Mouse (Mus musculus) kidney, postnatal 10 days (tissue): ENCODE data around the gene Ccdc65.

Experiments
- DNase-seq: peaks from one replicate; pipeline ENCODE4 v3.0.0; 2021; ENCODE audit warnings: mixed read lengths

Gene Ccdc65

DNA sequence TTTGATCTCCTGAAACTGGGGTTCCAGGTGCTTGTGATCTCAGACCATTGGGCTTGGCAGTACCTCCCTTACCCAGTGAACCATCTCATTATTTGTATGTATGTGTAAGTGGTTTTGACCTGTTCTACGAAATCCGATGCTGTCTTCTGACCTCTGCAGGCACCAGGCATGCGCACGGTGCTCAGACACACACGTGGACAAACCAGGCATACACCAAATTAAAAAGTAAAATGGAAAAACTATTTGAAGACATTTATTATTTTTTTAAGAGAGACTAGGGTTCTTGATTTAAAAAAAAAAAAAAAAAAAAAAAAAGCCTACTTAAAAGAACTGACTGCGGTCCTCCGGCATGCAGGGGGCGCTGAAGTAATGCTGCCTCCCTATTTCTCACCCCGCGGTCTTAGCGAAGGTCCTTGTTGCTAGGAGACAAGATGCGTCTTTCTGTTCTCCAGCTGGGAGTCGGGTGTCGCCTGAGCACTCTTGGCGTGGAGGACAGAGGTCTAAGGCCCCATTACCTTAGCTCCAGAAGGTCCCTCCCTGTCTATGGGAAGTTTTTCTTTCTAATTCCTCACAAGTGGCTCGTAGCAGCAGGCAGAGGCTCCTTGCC lies at the start of gene Ccdc65:
Gene Ccdc65, plus strand, starts transcription at position 442 of the 607 bp plus-strand sequence.
- peak; percentile 93 for DNase-seq

DNA sequence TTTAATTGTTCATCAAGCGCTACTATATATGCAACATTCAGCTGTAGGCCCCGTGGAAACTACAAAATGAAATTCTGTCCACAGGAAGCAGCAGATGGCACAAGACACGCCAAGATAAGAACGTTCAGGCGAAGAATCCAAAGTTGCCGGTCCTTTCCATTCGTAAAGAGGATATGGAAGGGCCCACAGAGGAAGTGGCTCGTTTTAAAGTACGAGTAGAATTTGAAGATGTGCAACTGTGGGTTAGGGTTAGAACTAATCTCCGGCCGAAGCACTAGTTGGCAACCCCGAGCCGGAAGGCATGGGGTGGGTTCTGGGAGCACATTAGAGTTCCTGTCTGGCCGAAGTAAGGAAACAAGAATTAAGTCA lies 45.8 kb upstream of the Ccdc65 start:
- DNase-seq, result no peak

DNA sequence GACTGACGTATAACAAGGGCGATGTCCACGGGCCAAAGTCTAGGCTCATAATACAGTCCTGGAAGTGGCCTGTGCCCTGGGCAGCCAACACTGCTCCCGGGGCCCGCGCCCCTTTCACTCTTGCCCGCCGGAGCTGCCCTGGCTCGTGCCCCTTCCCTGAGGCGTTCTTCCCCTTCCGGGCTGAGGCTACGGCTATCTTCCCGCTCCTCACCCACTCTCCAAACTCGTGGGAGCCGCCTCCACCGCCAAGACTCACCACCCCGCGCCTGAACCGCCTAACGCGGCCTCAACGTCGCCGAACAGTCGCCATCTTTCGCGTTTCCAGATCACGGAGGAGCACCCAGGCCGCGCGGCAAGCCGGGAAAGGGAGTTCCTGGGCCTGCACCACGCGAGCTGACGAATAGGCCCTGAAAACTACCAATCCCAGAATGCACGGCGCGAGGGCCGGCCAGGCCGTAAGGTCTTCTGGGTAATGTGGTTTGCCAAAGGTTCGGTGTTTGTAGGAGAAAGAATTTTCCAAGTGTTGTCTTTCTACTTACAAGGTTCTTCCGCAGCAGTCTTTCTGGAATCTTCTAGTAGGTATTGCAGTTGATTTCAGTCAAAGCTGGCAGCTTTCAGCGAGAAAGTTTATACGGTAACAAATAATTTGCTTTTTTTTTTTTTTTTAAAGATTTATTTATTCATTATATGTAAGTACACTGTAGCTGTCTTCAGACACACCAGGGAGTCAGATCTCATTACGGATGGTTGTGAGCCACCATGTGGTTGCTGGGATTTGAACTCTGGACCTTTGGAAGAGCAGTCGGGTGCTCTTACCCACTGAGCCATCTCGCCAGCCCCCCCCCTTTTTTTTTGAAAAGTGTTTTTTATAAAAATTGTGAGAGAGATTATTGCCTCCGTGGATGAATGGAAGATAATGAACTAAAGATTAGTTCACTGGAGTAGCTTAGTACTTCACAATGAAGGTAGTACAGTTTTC lies 45.2 kb upstream of the Ccdc65 start, which contains the start of gene Ddx23:
Gene Ddx23, minus strand, starts transcription at position 328 of the 979 bp plus-strand sequence.
- DNase-seq, result peak; percentile 97

DNA sequence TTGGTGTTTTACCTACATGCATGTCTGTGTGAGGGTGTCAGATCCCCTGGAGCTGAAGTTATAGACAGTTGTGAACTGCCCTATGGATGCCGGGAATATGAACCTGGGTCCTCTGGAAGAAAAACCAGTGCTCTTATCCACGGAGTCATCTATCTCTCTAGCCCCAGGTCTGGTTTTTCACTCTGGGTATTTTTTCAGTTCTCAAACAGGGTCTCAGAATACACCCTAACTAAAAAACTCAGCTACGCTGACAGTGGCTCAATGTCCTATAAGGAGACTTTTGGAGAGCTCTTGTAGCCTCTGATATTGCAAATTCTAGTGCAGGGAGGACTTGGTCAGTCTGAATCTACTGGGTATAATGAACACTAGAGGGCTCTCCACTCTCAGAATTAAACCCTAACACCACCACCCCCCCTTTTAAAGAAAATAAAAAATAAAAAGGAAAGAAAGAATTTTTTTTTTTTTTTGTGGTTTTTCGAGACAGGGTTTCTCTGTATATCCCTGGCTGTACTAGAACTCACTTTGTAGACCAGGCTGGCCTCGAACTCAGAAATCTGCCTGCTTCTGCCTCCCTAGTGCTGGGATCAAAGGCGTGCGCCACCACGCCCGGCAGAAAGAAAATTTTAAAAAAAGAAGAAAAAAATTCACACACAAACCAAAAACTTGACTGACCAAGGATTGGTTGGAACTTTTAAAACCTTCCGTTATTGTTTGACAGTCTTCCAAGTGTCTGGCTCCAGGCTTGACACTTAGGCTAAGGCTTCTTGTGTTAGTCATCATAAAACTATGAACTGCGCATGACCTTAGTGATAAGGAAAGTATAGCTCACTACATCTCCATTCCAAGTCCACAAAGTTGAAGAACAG lies 43.7 kb upstream of the Ccdc65 start:
- no peak for DNase-seq

DNA sequence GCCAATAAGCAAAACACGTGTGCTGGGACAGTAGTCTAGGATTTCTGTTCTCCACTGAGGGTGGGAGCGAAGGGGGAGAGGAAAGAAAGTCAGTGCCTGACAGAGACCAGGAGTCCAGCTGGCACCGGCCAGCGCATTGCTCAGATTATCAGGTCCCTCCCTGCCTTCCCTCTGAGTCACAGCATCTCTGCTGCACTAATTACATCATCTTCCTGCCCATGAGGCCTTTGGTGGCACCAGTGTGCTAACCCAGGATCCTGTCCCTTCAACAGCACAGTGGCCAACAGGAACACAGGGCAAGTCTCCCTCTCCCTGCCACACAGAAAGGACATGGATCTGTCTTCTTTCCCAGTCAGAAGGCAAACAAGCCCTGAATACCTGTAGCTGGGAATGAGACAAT lies 35.4 kb upstream of the Ccdc65 start:
- DNase-seq, result no peak

DNA sequence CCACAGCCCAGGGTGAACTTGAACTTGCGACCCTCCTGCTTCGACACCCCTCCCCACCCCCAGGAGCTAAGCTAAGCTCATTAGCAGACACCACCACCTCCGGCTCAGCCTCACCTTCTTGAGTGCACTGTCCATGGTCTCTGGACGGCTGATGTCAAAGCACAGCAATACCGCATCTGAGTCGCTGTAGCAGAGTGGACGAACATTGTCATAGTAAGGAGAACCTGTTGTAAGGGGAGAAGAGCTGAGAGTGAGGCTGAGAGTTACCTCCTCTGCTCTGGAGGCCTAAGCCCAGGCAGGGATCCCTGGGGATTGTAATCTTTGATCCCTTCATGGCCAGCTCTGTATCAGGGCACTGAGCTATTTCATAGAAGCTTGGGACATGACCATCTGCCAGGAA lies 34.3 kb upstream of the Ccdc65 start:
- DNase-seq, result no peak

DNA sequence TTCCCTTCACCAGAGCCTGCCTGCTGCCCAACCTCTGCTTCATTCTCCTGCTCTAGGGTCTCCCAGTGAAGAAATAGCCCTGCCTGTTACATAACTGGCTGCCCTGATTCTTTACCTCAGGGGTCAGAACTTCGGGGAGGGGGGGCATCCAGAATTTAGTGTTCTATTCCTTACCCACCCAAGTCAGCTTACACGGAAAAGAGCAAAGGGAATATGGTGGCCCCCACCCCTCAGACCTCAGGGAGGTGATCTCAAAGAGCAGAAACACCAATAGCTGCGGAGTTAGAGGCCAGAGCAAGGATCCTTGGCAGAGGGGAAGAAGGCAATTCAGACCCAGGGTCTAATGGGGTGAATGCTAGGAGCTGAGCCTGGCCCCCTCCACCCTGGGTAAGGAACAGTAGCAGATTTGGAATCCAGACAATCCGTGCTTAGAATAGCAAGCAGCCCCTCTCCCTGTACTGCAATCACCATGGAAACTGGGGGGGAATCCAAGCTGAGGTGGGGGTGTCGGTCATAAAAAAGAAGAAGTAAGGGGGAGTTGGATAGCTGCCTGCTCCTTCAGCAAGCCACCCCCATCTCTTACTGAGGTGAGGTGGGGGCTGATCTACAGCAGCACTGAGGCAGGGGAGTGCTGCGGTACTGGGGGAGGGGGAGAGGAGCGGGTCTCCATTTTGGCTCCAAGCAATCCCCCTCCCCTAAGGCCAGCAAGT lies 33.6 kb upstream of the Ccdc65 start:
- DNase-seq, result no peak

DNA sequence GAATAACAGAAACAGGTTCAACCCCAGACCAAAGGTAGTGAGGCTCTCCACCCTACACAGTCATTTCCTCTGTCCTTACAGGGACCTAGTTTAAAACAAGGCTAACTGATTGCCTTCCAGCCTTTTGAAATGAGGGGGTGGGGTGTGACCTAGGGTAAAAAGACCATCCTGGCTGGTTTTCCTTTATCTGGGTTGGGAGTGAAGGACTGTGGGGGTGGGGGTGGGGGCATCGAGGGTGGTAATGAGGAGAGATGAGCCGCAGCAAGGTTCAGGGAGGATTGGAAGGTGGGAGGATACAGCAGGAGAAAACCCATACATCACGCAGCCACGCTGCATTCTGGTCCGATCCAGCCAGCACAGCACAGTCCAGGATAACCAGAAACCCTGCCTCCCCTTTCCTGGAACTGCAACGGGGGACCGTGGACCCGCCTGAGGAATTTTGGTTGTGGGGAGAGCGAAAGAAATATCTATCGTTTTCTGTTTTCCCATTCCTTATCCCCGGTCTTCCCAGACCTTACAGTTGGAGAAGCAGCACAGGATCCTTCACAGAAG lies 32.9 kb upstream of the Ccdc65 start:
- DNase-seq, result no peak

DNA sequence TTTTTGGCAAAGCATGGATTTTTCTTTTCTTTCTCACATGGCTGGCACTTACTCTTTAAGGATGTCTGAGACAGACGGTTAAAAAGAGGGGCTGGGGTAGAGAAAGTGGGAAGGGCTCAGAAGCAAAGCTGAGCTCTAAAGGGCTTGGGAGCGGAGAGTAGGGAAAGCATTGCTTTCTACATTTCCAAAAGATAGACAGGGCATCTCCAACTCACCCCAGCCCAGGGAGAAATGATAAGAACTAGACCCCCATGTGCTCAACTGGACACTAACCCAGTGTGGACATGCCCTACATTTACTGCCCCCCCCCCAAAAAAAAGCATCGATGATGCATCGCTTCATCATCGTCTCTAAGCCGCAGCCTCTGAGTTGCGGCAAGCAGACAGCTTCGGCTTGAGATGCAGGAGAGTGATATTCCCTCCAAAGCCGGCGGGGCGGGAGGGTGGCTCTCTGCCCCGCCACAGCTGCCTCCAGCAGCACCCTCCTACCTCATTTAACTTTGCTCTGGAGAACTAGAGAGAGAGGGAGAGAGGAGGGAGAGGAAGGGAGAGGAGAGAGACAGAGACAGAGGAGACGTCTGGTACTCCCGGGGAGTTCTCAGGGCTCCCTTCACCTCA lies 32.3 kb upstream of the Ccdc65 start:
- no peak for DNase-seq

DNA sequence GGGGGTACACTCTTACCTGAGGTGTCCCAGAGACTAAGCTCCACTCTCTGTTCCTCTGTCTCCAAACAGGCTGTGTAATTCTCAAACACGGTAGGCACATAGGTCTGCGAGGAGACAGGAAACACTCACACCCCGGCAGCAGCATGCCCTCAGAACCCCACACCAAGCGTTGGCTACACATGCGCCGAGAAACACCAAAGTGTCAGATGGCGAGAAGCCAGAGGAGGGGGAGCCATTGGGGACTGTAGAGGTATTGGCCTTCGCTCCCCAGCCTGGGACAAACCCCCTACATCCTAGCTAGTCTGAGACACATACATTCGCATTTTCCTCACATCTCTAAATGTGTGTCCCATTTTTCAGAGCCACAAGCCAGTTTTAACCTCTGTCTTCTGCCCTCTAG lies 31.5 kb upstream of the Ccdc65 start:
- peak; percentile 34 for DNase-seq

DNA sequence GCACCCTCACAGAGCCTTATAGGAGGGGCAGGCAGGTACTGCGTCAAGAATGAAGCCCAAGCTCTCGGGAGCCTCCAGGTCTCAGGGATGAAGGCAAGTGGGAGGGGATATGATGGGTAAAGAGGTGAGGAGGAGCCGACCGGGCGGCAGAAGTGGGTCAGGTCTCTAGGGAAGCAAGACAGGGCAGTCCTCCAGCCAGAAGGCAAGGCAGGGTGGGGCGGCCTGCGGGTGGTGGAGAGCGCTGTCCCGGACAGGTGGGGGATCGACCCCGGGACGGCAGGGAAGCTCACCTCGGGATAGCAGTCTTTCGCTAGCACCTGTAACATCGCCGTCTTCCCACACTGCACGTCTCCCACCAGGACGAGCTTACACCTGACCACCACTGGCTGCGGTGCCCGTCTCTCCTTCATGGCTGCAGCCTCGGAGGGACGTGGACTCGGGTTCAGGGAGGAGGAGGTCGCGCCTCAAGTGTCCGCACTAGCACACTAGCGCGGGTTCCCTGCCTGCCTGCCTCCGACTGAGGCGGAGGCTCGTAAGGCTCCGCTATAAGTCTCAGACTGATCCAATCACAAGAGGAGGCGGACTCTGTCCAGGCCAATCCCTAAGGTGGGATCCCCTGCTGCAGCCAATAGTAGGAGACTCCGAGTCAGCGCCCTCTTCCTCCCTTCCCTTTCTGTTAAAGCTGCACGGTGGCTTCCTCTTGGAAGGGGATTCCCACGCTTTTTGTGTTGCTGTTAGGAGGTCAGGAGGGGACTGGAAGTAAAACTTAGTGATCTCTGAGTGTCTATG lies 30.9 kb upstream of the Ccdc65 start, which contains the start of gene Rnd1:
Gene Rnd1, minus strand, starts transcription at position 522 of the 789 bp plus-strand sequence.
- DNase-seq, result peak; percentile 89

DNA sequence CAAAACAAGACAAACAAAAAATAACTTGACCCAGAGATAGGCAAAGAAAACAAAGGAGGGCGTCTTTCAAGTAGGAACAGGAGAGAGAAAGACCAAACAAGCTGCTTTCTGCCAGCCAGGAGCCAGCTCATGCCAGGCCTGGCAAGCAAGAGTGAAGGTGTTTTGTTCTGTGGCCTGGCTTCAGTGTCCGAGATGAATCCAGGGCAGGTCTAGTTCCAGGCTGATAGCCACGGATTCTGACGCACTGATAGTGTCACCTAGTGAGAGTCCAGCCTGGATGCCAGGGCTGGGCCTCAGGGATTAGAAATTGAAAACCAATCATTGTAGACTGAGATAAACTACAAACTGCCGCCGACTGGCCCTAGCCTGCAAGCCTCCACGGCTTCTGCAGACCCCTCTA lies 30.0 kb upstream of the Ccdc65 start:
- no peak for DNase-seq

DNA sequence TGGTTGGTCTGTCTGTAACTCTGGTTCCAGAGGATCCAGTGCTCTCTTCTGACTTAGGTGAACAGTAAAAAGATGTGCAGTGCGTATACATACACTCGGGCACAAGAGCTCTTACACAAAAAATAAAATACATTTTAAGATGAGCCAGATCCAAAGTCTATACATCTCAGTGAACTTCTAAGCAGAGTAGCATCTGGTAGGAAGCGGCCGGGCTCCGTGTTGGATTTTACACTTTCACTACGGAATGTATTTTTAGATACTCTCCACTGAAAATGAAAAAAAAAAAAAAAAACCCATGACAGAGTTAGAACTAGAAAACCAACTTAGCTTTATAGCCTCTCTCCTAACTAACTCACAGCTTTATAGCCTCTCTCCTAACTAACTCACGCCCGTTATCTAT lies 27.3 kb upstream of the Ccdc65 start:
- DNase-seq, result no peak

DNA sequence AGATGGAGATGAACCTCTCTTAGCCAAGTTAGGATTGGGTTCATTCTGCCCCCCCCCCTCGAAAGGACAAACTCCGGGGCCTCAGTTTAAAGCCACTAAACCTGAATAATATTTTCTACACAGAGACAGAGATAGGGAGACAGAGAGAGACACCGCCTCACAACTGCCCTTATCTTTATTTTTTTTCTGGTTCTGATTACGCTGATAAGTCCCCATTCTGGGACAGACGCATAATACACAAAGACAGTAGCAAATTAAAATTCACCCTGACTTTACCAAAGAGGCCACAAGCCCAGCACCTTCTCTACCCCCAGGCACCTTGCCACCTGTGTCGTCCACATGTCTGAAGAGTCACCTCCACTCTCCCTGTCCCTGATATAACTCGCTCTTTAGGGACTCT lies 26.4 kb upstream of the Ccdc65 start:
- no peak for DNase-seq

DNA sequence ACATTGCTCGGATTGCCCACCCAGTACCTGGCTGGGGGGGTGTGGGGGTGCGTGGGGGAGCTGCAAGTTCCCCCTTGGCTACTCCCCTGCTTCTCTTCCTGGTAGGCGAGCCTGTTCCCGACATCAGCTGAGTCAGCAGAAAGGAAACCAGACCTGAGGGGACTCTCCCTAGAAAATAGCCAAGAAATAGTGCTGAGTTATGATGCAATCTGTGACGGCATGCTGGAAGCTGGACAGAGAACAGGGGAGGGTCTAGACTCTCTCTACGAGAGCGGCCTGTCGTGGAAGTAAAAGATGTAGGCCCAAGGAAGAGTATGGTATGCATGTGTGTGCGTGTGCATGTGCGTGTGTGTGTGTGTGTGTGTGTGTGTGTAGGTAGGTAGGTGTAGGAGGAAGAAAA lies 24.8 kb upstream of the Ccdc65 start:
- DNase-seq, result no peak

DNA sequence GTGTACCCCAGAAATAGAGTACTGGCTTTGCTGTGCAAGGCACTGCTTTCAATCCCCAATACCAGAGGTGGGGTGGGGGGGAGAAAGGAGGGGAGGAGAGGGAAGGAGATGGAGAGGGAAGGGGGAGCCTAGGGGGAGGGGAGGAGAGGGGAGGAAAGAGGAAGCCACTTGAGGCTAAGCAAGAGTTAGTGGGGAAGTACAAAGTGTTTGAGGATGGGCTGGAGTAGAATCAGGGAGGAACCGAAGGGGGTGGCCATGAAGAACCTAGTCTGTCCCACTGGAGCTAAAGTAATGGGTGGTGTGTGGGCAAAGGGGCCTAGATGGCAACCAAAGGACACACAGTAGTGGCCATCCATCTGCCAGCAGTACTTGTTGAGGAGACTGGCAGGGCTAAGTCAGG lies 24.3 kb upstream of the Ccdc65 start:
- no peak for DNase-seq

DNA sequence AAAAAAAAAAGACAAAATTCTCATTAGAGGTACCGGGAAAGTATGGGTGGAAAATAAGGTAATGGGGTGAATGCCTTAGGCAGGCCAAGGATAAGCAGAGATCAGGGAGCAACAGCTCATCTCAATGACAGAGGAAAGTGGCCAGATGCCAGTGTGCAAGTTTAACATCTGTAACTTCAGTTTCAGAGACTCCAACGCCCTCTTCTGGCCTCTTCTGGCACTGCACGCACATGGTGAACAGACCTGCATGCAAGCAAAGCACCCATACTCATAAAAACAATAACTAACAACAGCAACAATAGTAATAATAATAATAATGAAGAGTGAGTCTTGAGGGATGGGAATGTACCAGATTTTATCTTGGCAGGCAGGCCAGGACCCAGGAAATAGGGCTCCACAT lies 22.1 kb upstream of the Ccdc65 start:
- DNase-seq, result peak; percentile 39

DNA sequence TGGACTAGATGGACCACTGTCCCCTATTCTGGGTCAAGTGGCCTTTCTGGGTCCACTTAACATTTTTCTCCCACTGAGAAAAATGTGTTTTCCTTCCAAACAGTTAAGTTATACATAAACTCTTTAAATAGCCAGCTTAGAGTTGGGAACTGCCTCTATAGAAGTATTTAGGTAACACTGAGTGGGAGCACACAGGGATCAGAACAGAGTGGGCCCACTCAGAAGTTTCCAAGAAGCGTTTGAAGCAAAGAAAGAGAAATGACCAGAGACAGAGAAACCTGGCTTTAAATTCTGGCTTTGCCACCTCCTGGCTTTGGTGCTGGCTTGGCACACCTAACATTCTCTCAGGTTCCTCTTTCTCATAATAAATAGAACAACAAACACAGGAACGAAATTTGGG lies 18.3 kb upstream of the Ccdc65 start:
- no peak for DNase-seq

DNA sequence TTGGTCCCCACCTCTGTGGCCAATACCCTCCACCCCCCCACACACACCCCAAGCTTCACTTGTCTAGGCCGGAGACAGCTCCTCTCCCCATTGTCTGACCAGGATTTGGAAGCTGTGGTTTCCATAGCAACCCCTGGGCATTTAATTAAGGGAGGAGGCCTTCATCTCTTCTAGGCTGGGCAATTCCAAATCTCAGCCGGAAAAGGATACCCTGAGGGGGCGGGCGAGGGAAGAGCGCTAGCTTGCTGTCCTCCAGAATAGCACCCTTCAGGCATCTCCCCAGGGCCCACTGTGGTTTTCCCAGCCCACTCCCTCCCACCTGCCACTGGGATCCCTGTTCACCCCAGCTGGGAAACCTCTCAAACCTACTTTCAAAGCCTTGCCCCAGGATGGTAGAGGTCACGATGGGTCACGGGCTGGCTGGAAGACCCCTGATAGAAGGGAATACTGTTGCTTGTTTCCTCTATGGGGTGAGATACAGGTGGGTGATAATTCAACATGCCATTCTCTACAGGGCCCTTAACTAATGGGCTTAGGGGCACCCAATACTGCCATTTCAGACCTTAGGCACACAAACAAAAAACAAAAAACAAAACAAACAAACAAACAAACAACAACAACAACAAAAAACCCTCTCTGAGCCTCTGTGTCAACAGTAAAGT lies 16.4 kb upstream of the Ccdc65 start:
- peak; percentile 41 for DNase-seq

DNA sequence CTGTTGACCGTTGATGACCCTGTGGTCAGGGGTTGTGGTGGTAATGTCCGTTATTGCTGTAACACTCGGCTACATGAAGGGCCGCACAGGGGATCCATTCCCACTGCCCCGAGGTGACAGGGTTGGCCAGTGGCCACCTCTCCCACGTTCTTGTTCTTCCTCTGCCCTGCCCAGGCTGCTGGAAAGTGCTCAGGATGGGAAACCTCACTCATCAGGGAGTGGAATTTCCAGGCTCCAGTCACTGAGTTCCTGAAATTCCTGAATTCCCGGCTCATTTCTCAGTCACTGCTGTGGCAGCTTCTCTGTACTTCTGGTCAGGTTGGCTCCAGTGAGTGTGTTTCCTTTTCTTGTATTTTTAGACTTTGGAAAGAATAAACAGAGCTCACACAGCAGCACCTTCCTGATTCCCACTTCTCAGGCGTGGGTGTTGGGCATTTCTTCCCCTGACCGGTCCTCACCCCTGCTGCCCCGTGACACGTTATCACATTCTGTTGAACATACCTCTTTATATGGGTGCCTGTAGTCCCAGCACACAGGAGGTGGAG lies 15.8 kb upstream of the Ccdc65 start:
- DNase-seq, result peak; percentile 77
